Mouse (Mus musculus) limb, embryonic 14.5 days (tissue): ENCODE data around the gene Gm20422. TPM values are rescaled to one million over a fixed set of nuclear protein-coding genes. Genes with fewer than 3 reads are reported as not detected.

Experiments
- ATAC-seq: fragments of 200-750 bp; cut with Nextera tagmentation; 2 replicates; pipeline ENCODE4 v1.8.0; 2017; ENCODE audit warnings: low read depth, moderate number of reproducible peaks, moderate TSS enrichment; ENCODE audit not compliant: low FRiP score
- DNase-seq: peaks from one replicate; pipeline ENCODE4 v3.0.0-alpha.2; 2015; ENCODE audit warnings: low spot score
- H3K27ac ChIP-seq: fragments of 300-500 bp; sonication (generic); replicated peaks from 2 replicates; pipeline ENCODE4 v1.5.1; 2014; ENCODE audit warnings: low read depth, mild to moderate bottlenecking, low read length, moderate library complexity, mixed read lengths
- H3K27me3 ChIP-seq: fragments of 300-500 bp; sonication (generic); 2 replicates; pipeline ENCODE4 v1.6.1; 2014; ENCODE audit warnings: low read length, mixed read lengths; ENCODE audit not compliant: control insufficient read depth, insufficient read depth
- H3K36me3 ChIP-seq: fragments of 300-500 bp; sonication (generic); 2 replicates; pipeline ENCODE4 v1.6.1; 2014; ENCODE audit warnings: mild to moderate bottlenecking, low read length, moderate library complexity, mixed read lengths; ENCODE audit not compliant: control insufficient read depth, insufficient read depth
- H3K4me1 ChIP-seq: fragments of 300-500 bp; sonication (generic); 2 replicates; pipeline ENCODE4 v1.6.1; 2014; ENCODE audit warnings: antibody characterized with exemption, low read length, mixed read lengths; ENCODE audit not compliant: control insufficient read depth, insufficient read depth
- H3K4me2 ChIP-seq: fragments of 300-500 bp; sonication (generic); replicated peaks from 2 replicates; pipeline ENCODE4 v1.6.1; 2014; ENCODE audit warnings: low read depth, mild to moderate bottlenecking, low read length, moderate library complexity; ENCODE audit not compliant: severe bottlenecking
- H3K4me3 ChIP-seq: fragments of 300-500 bp; sonication (generic); replicated peaks from 2 replicates; pipeline ENCODE4 v1.5.1; 2014; ENCODE audit warnings: low read length
- H3K9ac ChIP-seq: fragments of 300-500 bp; sonication (generic); 2 replicates; pipeline ENCODE4 v1.6.1; 2014; ENCODE audit warnings: mild to moderate bottlenecking, low read depth, low read length, moderate library complexity; ENCODE audit not compliant: severe bottlenecking
- H3K9me3 ChIP-seq: fragments of 300-500 bp; sonication (generic); 2 replicates; pipeline ENCODE4 v1.6.1; 2016; ENCODE audit warnings: low read length; ENCODE audit not compliant: control insufficient read depth
- POLR2A ChIP-seq: fragments of 200-500 bp; IDR thresholded peaks from 2 replicates; pipeline ENCODE4 v1.8.0; 2012; ENCODE audit warnings: inconsistent platforms, mild to moderate bottlenecking, moderate library complexity, borderline replicate concordance; ENCODE audit not compliant: insufficient read depth, insufficient read length; ENCODE audit errors: extremely low read depth
- WGBS: fragments of 180-500 bp; shearing (Covaris S2); extraction: QIAGEN DNeasy Blood & Tissue Kit; methylation state at CpG from one replicate; pipeline ENCODE4 v1.1.7; 2014; 5-methylcytosine and 5-hydroxymethylcytosine counted together
- polyA plus RNA-seq, 2 experiments: library from polyadenylated mRNA; depleted of rRNA in 1 of 2; stranded (reverse) in 1 of 2; unstranded in 1 of 2; fragments of >200 nt; fragmentation: Nextera tagmentation in 1 of 2; extraction: Ambion mirVana in 1 of 2; gene quantifications; 2 replicates each; pipeline versions ENCODE4 v1.2.1 to v1.2.3; 2012 to 2014

Gm20422 gene
- polyA plus RNA-seq (2012; rRNA removed) (1.1 TPM in 1 of 2 replicates, not detected in the other), polyA plus RNA-seq (2014; fragmentation: Nextera tagmentation; extraction: Ambion mirVana) (0.62 and 1.5 TPM in 2 replicates)

GRCm38 (mm10) chr8:69774503-69775148, at the start of gene Gm20422:
Gene Gm20422 (minus strand): TSS chr8:69774886.
- peak; percentile 93 for TF ChIP-seq POLR2A
- DNase-seq = peak; percentile 99
- 0% methylated on average over 41 of the region's 41 CpGs for WGBS

GRCm38 (mm10) chr8:69822386-69823191, 47.9 kb upstream of the Gm20422 start, which contains the start of gene Lpar2:
Gene Lpar2 (plus strand): TSS chr8:69822429.
- H3K27me3 ChIP-seq = no peaks in the 10 kb centered on the region
- peaks cover 17% of the 10 kb centered on the region for H3K4me1 ChIP-seq
- no peak for TF ChIP-seq POLR2A
- H3K4me2 ChIP-seq = peak within 1 kb of the TSS; percentile 70
- DNase-seq (peak; percentile 79), ATAC-seq (peak; percentile 87)
- H3K9ac ChIP-seq = peak within 1 kb of the TSS; percentile 71
- peak within 1 kb of the TSS; percentile 51 for H3K4me3 ChIP-seq
- no peaks in the 10 kb centered on the region for H3K9me3 ChIP-seq
- H3K36me3 ChIP-seq = peaks cover 21% of the 10 kb centered on the region
- under 1% methylated on average over 21 of the region's 35 CpGs for WGBS
- peak within 1 kb of the TSS; percentile 71 for H3K27ac ChIP-seq

More at GRCm38 (mm10) chr8:69774503-69775148, at the start of gene Gm20422:
- Histone ChIP-seq H3K4me3 (peak within 1 kb of the TSS; percentile 86), H3K36me3 (peaks cover 6% of the 10 kb centered on the region; the same call in 1 of the 2 replicates), H3K27me3 (no peaks in the 10 kb centered on the region), H3K9ac (peak within 1 kb of the TSS; percentile 96), H3K9me3 (no peaks in the 10 kb centered on the region), H3K27ac (peak within 1 kb of the TSS; percentile 99), H3K4me2 (peak within 1 kb of the TSS; percentile 74), H3K4me1 (peaks cover 15% of the 10 kb centered on the region)
- peak; percentile 99 for ATAC-seq

- H3K36me3 ChIP-seq = peaks cover 24% of the 10 kb centered on the region
- H3K9me3 ChIP-seq = no peaks in the 10 kb centered on the region
- ATAC-seq (peak; percentile 64), DNase-seq (no peak)
- peaks cover 17% of the 10 kb centered on the region for H3K4me1 ChIP-seq
- peak overlapping the region; percentile 71 for H3K9ac ChIP-seq
- no peaks in the 10 kb centered on the region for H3K27me3 ChIP-seq
- peak overlapping the region; percentile 51 for H3K4me3 ChIP-seq
- under 1% methylated on average over 10 of the region's 22 CpGs for WGBS
- H3K27ac ChIP-seq = no peak overlapping the region
- TF ChIP-seq POLR2A = no peak
- peak overlapping the region; percentile 70 for H3K4me2 ChIP-seq
Observed at GRCm38 (mm10) chr8:69821971-69822385, 47.3 kb upstream of the Gm20422 start.

GRCm38 (mm10) chr8:69820466-69820865, 45.8 kb upstream of the Gm20422 start:
- Histone ChIP-seq H3K27ac (no peak overlapping the region), H3K4me2 (no peak overlapping the region), H3K27me3 (no peaks in the 10 kb centered on the region), H3K4me1 (peaks cover 17% of the 10 kb centered on the region), H3K9me3 (no peaks in the 10 kb centered on the region), H3K36me3 (peaks cover 19% of the 10 kb centered on the region), H3K9ac (no peak overlapping the region), H3K4me3 (no peak overlapping the region)
- 77% methylated on average over 9 of the region's 9 CpGs for WGBS
- DNase-seq (no peak), ATAC-seq (no peak)
- no peak for TF ChIP-seq POLR2A

- no peak for ATAC-seq
Observed at GRCm38 (mm10) chr8:69815396-69815795, 40.7 kb upstream of the Gm20422 start.

More at GRCm38 (mm10) chr8:69815396-69815795, 40.7 kb upstream of the Gm20422 start:
- no peak overlapping the region for H3K4me3 ChIP-seq
- H3K9me3 ChIP-seq = no peaks in the 10 kb centered on the region
- TF ChIP-seq POLR2A = no peak
- peaks cover 25% of the 10 kb centered on the region for H3K36me3 ChIP-seq
- WGBS = 86% methylated on average over 4 of the region's 4 CpGs
- no peak overlapping the region for H3K4me2 ChIP-seq
- no peaks in the 10 kb centered on the region for H3K4me1 ChIP-seq
- H3K27me3 ChIP-seq = no peaks in the 10 kb centered on the region
- H3K27ac ChIP-seq = no peak overlapping the region
- DNase-seq = no peak
- no peak overlapping the region for H3K9ac ChIP-seq
